Mouse (Mus musculus) myocyte (in vitro differentiated cells): Measurements from ENCODE around the gene Jun. TPM values are rescaled to one million over a fixed set of nuclear protein-coding genes. Genes with fewer than 3 reads are reported as not detected.
A peak's percentile ranks its signal among the peaks of the same experiment; 100 is the strongest.

Experiments used
- H3K27me3 ChIP-seq: one replicate; pipeline ENCODE4 v1.6.1; 2011; ENCODE audit not compliant: control insufficient read depth, insufficient read depth, insufficient read length
- H3K36me3 ChIP-seq: one replicate; pipeline ENCODE4 v1.6.1; 2011; ENCODE audit not compliant: control insufficient read depth, insufficient read depth
- H3K4me2 ChIP-seq: one replicate; pipeline ENCODE4 v1.6.1; 2011; ENCODE audit warnings: low read depth, control low read depth
- H3K4me3 ChIP-seq: one replicate; pipeline ENCODE4 v1.5.1; 2011; ENCODE audit warnings: mild to moderate bottlenecking, control low read depth, moderate library complexity
- H3K79me2 ChIP-seq: one replicate; pipeline ENCODE4 v1.6.1; 2011; ENCODE audit not compliant: control insufficient read depth, insufficient read depth
- H3ac ChIP-seq: one replicate; pipeline ENCODE4 v1.6.1; 2011; ENCODE audit not compliant: control insufficient read depth, insufficient read length
- CEBPB ChIP-seq: IDR thresholded peaks from 2 replicates; pipeline ENCODE4 v1.6.1; 2011; ENCODE audit warnings: mild to moderate bottlenecking, moderate library complexity; ENCODE audit not compliant: poor library complexity, insufficient read depth, severe bottlenecking
- E2F4 ChIP-seq: IDR thresholded peaks from one replicate; pipeline ENCODE4 v1.6.1; 2011; ENCODE audit warnings: mild to moderate bottlenecking, control low read depth, moderate library complexity; ENCODE audit not compliant: insufficient read depth
- MAX ChIP-seq: IDR thresholded peaks from one replicate; pipeline ENCODE4 v1.6.1; 2011; ENCODE audit warnings: low read depth, mild to moderate bottlenecking, control low read depth
- MYOD1 ChIP-seq, 3 experiments: IDR thresholded peaks; one replicate each; pipeline ENCODE4 v1.6.1; 2011; ENCODE audit warnings: control low read depth in 2 of 3, low read depth in 2 of 3, mild to moderate bottlenecking in 2 of 3, moderate library complexity in 1 of 3; ENCODE audit not compliant: insufficient read length in 2 of 3, control insufficient read depth in 1 of 3
- MYOG ChIP-seq, 3 experiments: IDR thresholded peaks; one replicate each; pipeline ENCODE4 v1.6.1; 2011; ENCODE audit warnings: control low read depth in 2 of 3, low read depth in 2 of 3, mild to moderate bottlenecking in 2 of 3; ENCODE audit not compliant: insufficient read length in 2 of 3, control insufficient read depth in 1 of 3, insufficient read depth in 1 of 3
- POLR2A ChIP-seq: IDR thresholded peaks from one replicate; pipeline ENCODE4 v1.6.1; 2011; ENCODE audit warnings: low read depth, mild to moderate bottlenecking, control low read depth, moderate library complexity; ENCODE audit not compliant: insufficient read length
- POLR2AphosphoS2 ChIP-seq: IDR thresholded peaks from one replicate; pipeline ENCODE4 v1.6.1; 2011; ENCODE audit warnings: low read depth, control low read depth; ENCODE audit not compliant: insufficient read length
- REST ChIP-seq: IDR thresholded peaks from one replicate; pipeline ENCODE4 v1.6.1; 2011; ENCODE audit warnings: mild to moderate bottlenecking, control low read depth, moderate library complexity; ENCODE audit not compliant: insufficient read depth, insufficient read length
- SRF ChIP-seq: IDR thresholded peaks from one replicate; pipeline ENCODE4 v1.6.1; 2011; ENCODE audit warnings: low read depth; ENCODE audit not compliant: control insufficient read depth, insufficient read length
- TCF12 ChIP-seq: IDR thresholded peaks from one replicate; pipeline ENCODE4 v1.6.1; 2011; ENCODE audit warnings: mild to moderate bottlenecking, control low read depth; ENCODE audit not compliant: poor library complexity, insufficient read depth, severe bottlenecking
- TCF3 ChIP-seq: IDR thresholded peaks from one replicate; pipeline ENCODE4 v1.6.1; 2011; ENCODE audit warnings: low read depth, control low read depth; ENCODE audit not compliant: insufficient read length
- USF1 ChIP-seq: IDR thresholded peaks from one replicate; pipeline ENCODE4 v1.6.1; 2011; ENCODE audit warnings: low read depth, mild to moderate bottlenecking, control low read depth, moderate library complexity
- polyA plus RNA-seq: library from polyadenylated mRNA; unstranded; fragments of >200 nt; fragmentation: generic; extraction: Trizol; gene quantifications from one replicate; pipeline ENCODE4 v1.2.1, GENCODE M21; 2012; ENCODE audit warnings: missing spikeins

The Jun gene
- polyA plus RNA-seq, 1 experiment: 51.3 TPM

DNA sequence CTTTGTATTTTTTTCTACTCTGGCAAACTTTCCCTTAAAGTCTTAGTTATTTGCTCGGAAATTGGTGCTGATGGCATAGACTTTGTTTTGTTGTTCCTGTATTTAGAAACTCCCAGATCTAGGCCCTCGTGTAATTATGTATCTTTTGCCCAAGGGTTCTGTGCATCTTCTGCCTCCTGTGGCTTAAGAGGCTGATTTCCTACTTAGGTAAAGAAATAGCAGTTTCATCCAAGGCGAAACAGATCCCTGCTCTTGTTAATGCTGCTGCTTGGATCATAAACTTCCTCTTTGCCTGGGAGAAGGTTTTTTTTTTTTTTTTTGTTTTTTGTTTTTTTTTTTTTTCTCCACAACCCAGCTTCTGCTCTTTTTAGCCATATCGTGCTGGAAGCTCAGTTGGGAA lies 2.3 kb upstream of the Jun start:
- H3K4me3 ChIP-seq: peak overlapping the region; percentile 100
- no peak overlapping the region for H3ac ChIP-seq
- peak overlapping the region; percentile 86 for H3K4me2 ChIP-seq
- H3K36me3 ChIP-seq: no peaks in the 10 kb centered on the region
- H3K27me3 ChIP-seq: no peaks in the 10 kb centered on the region
- peaks cover 22% of the 10 kb centered on the region for H3K79me2 ChIP-seq
- TF ChIP-seq REST: no peak

DNA sequence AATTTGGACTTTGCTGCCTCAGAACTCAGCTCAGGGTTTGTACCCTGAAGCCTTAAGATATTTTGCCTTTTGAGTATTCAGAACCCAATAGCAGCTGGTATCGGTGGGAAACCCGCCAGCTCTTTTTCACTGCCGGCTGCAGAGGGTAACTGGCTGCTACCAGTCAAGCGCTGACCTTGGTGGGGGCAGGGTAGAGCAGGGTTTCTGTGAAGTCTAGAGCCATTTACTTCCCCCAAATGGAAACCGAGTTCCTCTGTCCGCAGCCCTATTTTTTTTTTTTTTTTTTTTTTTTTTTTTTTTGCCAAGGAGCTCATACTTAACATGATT lies 1.7 kb upstream of the Jun start:
- Histone ChIP-seq H3K4me3 (peak overlapping the region; percentile 100), H3K36me3 (no peaks in the 10 kb centered on the region), H3K27me3 (no peaks in the 10 kb centered on the region), H3ac (no peak overlapping the region), H3K4me2 (peak overlapping the region; percentile 86), H3K79me2 (peaks cover 28% of the 10 kb centered on the region)
- TF ChIP-seq MYOD1 (IDR thresholded peaks at IDR 0.05; ENCODE audit: control insufficient read depth in 1 of 3, insufficient read length in 2 of 3, low read depth in 2 of 3) (no peak), SRF (no peak), REST (no peak), MYOG (IDR thresholded peaks at IDR 0.05; ENCODE audit: control insufficient read depth in 1 of 3, insufficient read depth in 1 of 3, insufficient read length in 2 of 3, low read depth in 2 of 3) (no peak), TCF3 (no peak), MAX (no peak), POLR2AphosphoS2 (no peak), TCF12 (no peak), POLR2A (no peak), USF1 (no peak), E2F4 (no peak), CEBPB (no peak)

DNA sequence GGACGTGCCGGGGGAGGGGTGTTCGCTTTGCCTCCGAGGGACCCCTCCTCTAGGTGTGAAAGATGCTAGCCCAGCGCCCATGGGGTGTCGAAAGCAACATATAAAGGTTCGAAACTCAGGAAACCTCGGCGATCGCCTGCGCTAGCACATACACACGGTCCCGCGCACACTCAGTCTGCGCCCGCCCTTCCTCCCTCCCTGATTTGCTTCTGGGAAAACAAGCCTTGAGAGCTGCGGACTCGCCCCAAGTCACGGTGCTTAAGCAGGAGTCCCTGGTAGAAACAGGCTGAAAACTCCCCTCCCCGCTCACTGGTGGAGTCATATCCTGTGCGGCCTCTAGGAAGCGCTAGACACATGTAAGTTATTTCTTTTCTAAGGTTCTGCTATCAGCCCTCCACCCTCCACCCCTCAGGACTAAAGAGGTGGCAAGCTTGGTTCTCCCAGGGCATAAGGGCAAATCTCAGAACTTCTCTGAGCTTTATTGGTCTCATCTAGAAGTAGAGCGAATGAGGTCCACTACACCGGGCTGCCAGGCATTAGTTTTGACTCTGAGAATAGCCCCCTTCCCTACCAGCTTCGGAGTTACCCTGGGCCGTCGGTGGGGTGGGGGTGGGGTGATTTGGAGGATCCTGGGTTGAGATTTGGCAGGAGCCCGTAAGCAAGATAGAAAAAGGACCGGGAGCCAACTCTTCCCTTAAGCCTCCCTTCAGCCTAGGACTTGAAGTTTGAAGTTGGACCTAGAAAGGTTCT lies 1.2 kb upstream of the Jun start:
- TF ChIP-seq MYOD1 (IDR thresholded peaks at IDR 0.05; ENCODE audit: control insufficient read depth in 1 of 3, insufficient read length in 2 of 3, low read depth in 2 of 3): peak in 1 of 3 experiments; percentile 12
- TF ChIP-seq SRF: no peak
- peak; percentile 57 for TF ChIP-seq POLR2A
- peak; percentile 62 for TF ChIP-seq POLR2AphosphoS2
- H3K4me2 ChIP-seq: peak overlapping the region; percentile 86
- H3ac ChIP-seq: peak overlapping the region; percentile 51
- no peaks in the 10 kb centered on the region for H3K27me3 ChIP-seq
- peaks cover 30% of the 10 kb centered on the region for H3K79me2 ChIP-seq
- no peaks in the 10 kb centered on the region for H3K36me3 ChIP-seq
- H3K4me3 ChIP-seq: peak overlapping the region; percentile 100

DNA sequence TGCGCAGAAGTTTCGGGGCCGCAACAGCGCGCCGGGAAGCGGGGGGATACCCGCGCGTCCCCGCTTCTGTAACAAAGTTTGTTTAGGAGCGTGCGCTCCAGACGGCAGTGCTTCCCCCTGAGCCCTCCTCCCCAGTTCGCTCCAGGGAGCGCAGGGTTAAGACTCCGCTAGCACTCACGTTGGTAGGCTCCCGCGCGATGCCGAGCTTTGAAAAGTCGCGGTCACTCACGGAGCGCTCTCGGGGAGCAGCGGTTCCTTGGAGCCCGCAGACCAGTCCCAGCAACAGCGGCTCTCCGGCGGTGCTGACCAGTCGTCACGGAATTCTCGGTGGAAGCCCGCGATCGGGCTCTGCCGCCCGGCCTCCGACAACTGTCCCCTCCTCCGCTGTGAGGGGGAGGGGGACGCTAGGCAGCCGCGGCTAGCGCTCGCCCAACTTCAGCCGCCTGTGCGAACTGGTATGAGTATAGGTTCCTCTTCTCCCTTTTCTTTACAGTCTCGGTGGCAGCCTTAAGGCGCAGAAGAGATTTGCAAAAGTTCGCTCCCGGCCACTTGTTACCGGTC lies 631 bp downstream of the Jun start:
- peak; percentile 38 for TF ChIP-seq POLR2AphosphoS2
- TF ChIP-seq CEBPB: no peak
- TF ChIP-seq MYOD1 (IDR thresholded peaks at IDR 0.05; ENCODE audit: control insufficient read depth in 1 of 3, insufficient read length in 2 of 3, low read depth in 2 of 3): peak in 1 of 3 experiments; percentile 1
- TF ChIP-seq E2F4: no peak
- TF ChIP-seq MYOG (IDR thresholded peaks at IDR 0.05; ENCODE audit: control insufficient read depth in 1 of 3, insufficient read depth in 1 of 3, insufficient read length in 2 of 3, low read depth in 2 of 3): peak in 1 of 3 experiments; percentile 45
- no peak for TF ChIP-seq SRF
- peak; percentile 30 for TF ChIP-seq POLR2A

DNA sequence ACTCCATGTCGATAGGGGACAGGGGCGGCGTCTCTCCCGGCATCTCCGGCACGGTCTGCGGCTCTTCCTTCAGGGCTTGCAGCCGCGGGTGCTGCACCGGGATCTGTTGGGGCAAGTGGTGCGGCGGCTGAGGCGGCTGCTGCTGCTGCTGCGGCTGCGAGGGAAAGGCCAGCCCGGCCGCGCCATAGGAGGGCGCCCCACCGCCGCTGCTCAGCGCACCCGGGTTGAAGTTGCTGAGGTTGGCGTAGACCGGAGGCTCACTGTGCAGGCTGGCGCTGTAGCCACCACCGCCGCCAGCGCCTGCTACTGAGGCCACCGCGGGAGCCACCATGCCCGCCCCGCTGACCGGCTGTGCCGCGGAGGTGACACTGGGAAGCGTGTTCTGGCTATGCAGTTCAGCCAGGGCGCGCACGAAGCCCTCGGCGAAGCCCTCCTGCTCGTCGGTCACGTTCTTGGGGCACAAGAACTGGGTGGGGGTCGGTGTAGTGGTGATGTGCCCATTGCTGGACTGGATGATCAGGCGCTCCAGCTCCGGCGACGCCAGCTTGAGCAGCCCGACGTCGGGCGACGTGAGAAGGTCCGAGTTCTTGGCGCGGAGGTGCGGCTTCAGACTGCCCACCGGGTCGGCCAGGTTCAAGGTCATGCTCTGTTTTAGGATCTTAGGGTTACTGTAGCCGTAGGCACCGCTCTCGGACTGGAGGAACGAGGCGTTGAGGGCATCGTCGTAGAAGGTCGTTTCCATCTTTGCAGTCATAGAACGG lies 1.3 kb downstream of the Jun start:
- Histone ChIP-seq H3K4me2 (peak overlapping the region; percentile 87), H3K79me2 (peaks cover 30% of the 10 kb centered on the region), H3K36me3 (no peaks in the 10 kb centered on the region), H3ac (peak overlapping the region; percentile 51), H3K4me3 (peak overlapping the region; percentile 100), H3K27me3 (no peaks in the 10 kb centered on the region)
- TF ChIP-seq TCF12 (no peak), POLR2A (peak; percentile 41), CEBPB (no peak), MAX (no peak), REST (no peak), MYOD1 (IDR thresholded peaks at IDR 0.05; ENCODE audit: control insufficient read depth in 1 of 3, insufficient read length in 2 of 3, low read depth in 2 of 3) (peak in 1 of 3 experiments; percentile 3), TCF3 (no peak), MYOG (IDR thresholded peaks at IDR 0.05; ENCODE audit: control insufficient read depth in 1 of 3, insufficient read depth in 1 of 3, insufficient read length in 2 of 3, low read depth in 2 of 3) (peak in 1 of 3 experiments; percentile 33), E2F4 (no peak), USF1 (no peak), POLR2AphosphoS2 (peak; percentile 71), SRF (no peak)

More for the DNA sequence above, 631 bp downstream of the Jun start:
- peak overlapping the region; percentile 100 for H3K4me3 ChIP-seq
- H3K79me2 ChIP-seq: peaks cover 30% of the 10 kb centered on the region
- H3ac ChIP-seq: peak overlapping the region; percentile 51
- no peaks in the 10 kb centered on the region for H3K27me3 ChIP-seq
- H3K4me2 ChIP-seq: peak overlapping the region; percentile 37
- no peaks in the 10 kb centered on the region for H3K36me3 ChIP-seq
